Mouse (Mus musculus): ENCODE results near the gene Bicd2. TPM values are rescaled to one million over a fixed set of nuclear protein-coding genes. Genes with fewer than 3 reads are reported as not detected.

Gene Bicd2
- polyA plus RNA-seq, 1 experiment from 2014 or later: 59.8 TPM

DNA sequence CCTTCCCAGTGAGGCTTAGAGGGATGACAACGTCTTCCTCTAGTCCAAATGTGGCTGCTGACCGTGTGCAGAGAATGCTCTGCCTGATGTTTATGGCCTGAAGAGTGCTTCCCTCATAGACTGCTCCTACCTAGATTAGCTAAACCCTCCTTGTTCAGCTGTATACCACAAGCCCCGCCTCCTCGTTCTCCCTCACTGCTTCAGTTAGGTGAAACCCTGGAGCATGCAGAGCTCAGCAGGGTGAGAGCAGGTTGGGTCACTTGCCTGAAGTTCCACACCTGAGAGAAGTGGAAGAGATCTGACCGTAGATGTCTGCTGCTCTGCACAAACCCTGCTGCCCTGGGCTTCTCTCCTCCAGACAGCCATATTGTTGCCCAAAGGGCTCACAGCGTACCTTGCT lies 33.3 kb downstream of the Bicd2 start:
- H3K36me3 ChIP-seq (ENCODE audit: control insufficient read depth, insufficient read depth): peaks cover 34% of the 10 kb centered on the region
- no peak overlapping the region for H3K4me2 ChIP-seq (ENCODE audit: low read depth, low read length)
- no peaks in the 10 kb centered on the region for H3K27me3 ChIP-seq (ENCODE audit: control insufficient read depth, insufficient read depth, low read length)
- no peak overlapping the region for H3K4me3 ChIP-seq (ENCODE audit: low read length)
- 76% methylated on average over 6 of the region's 6 CpGs for WGBS
- no peaks in the 10 kb centered on the region for H3K9me3 ChIP-seq (replicated peaks; ENCODE audit: control insufficient read depth, low read length)
- peaks cover 18% of the 10 kb centered on the region for H3K4me1 ChIP-seq (ENCODE audit: control insufficient read depth, insufficient read depth, low read length)
- no peak overlapping the region for H3K27ac ChIP-seq (ENCODE audit: low read length)
- H3K9ac ChIP-seq (ENCODE audit: low read length): no peak overlapping the region
- no peak for ATAC-seq (replicated peaks; ENCODE audit: extremely low read depth, insufficient read depth, low FRiP score)

- no peak overlapping the region for H3K4me3 ChIP-seq (ENCODE audit: low read length)
- H3K9ac ChIP-seq (ENCODE audit: low read length): no peak overlapping the region
- peaks cover 5% of the 10 kb centered on the region for H3K4me1 ChIP-seq (ENCODE audit: control insufficient read depth, insufficient read depth, low read length)
- no peaks in the 10 kb centered on the region for H3K9me3 ChIP-seq (replicated peaks; ENCODE audit: control insufficient read depth, low read length)
- H3K27ac ChIP-seq (ENCODE audit: low read length): no peak overlapping the region
- 78% methylated on average over 6 of the region's 6 CpGs for WGBS
- ATAC-seq (replicated peaks; ENCODE audit: extremely low read depth, insufficient read depth, low FRiP score): no peak
- no peaks in the 10 kb centered on the region for H3K27me3 ChIP-seq (ENCODE audit: control insufficient read depth, insufficient read depth, low read length)
- no peak overlapping the region for H3K4me2 ChIP-seq (ENCODE audit: low read depth, low read length)
- H3K36me3 ChIP-seq (ENCODE audit: control insufficient read depth, insufficient read depth): peaks cover 45% of the 10 kb centered on the region
Observed at GRCm38 (mm10) chr13:49377608-49378007, 36.2 kb downstream of the Bicd2 start.

DNA sequence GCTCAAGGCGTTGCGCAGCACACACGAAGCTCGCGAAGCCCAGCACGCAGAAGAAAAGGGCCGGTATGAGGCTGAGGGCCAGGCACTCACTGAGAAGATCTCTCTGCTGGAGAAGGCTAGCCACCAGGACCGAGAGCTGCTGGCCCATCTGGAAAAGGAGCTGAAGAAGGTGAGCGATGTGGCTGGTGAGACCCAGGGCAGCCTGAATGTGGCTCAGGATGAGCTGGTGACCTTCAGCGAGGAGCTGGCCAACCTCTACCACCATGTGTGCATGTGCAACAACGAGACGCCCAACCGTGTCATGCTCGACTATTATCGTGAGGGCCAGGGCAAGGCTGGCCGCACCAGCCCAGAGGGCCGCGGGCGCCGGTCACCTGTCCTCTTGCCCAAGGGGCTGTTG lies 37.9 kb downstream of the Bicd2 start:
- Histone ChIP-seq H3K27me3 (ENCODE audit: control insufficient read depth, insufficient read depth, low read length) (no peaks in the 10 kb centered on the region), H3K4me3 (ENCODE audit: low read length) (no peak overlapping the region)
- 95% methylated on average over 20 of the region's 20 CpGs for WGBS

DNA sequence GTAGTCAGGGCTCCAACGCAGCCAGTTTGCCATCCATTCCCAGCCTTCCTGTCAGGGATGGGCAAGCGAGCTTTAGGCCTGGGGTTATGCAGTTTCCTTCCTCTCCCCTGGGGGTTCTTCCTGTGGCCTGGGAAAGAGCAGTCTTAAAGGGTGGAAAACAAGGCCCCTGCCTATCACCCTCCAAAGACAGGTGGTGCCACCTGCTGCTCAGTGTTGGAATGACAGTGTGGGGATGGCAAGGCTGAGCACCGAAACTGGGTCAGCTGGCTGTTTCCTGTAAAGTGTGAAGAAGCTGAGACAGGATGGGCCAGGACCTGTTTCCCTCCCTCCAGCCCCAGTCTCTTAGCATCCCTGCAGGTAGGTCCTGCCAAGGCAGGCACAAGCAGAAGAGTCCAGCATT lies 39.8 kb downstream of the Bicd2 start:
- Histone ChIP-seq H3K9ac (ENCODE audit: low read length) (no peak overlapping the region), H3K36me3 (ENCODE audit: control insufficient read depth, insufficient read depth) (peaks cover 64% of the 10 kb centered on the region), H3K9me3 (replicated peaks; ENCODE audit: control insufficient read depth, low read length) (no peaks in the 10 kb centered on the region), H3K27ac (ENCODE audit: low read length) (peak overlapping the region; percentile 47; the same call in 1 of the 2 replicates), H3K27me3 (ENCODE audit: control insufficient read depth, insufficient read depth, low read length) (no peaks in the 10 kb centered on the region), H3K4me3 (ENCODE audit: low read length) (no peak overlapping the region), H3K4me2 (ENCODE audit: low read depth, low read length) (no peak overlapping the region), H3K4me1 (ENCODE audit: control insufficient read depth, insufficient read depth, low read length) (0 out of 2 replicates have a peak, but pooled peaks cover 2% of the 10 kb centered on the region)
- 16% methylated on average over 3 of the region's 3 CpGs for WGBS
- ATAC-seq (replicated peaks; ENCODE audit: extremely low read depth, insufficient read depth, low FRiP score): peak; percentile 71

More for the DNA sequence above, 37.9 kb downstream of the Bicd2 start:
- ATAC-seq (replicated peaks; ENCODE audit: extremely low read depth, insufficient read depth, low FRiP score): no peak
- H3K36me3 ChIP-seq (ENCODE audit: control insufficient read depth, insufficient read depth): peaks cover 61% of the 10 kb centered on the region
- no peak overlapping the region for H3K27ac ChIP-seq (ENCODE audit: low read length)
- no peak overlapping the region for H3K9ac ChIP-seq (ENCODE audit: low read length)
- no peak overlapping the region for H3K4me2 ChIP-seq (ENCODE audit: low read depth, low read length)
- H3K4me1 ChIP-seq (ENCODE audit: control insufficient read depth, insufficient read depth, low read length): 0 out of 2 replicates have a peak, but pooled peaks cover 2% of the 10 kb centered on the region
- no peaks in the 10 kb centered on the region for H3K9me3 ChIP-seq (replicated peaks; ENCODE audit: control insufficient read depth, low read length)

DNA sequence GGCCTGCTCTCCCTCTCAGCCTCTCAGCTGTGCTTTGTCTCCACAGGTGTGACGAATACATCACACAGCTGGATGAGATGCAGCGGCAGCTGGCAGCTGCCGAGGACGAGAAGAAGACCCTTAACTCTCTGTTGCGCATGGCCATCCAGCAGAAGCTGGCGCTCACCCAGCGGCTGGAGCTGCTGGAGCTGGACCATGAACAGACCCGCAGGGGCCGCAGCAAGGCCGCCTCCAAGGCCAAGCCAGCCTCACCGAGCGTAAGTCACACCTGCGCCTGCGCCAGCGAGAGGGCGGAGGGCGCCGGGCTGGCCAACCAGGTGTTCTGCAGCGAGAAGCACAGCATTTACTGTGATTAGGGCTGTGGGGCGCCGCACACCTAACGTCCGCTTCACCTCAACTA lies 41.6 kb downstream of the Bicd2 start:
- 91% methylated on average over 23 of the region's 23 CpGs for WGBS
- no peak overlapping the region for H3K4me2 ChIP-seq (ENCODE audit: low read depth, low read length)
- no peak overlapping the region for H3K4me3 ChIP-seq (ENCODE audit: low read length)
- peaks cover 61% of the 10 kb centered on the region for H3K36me3 ChIP-seq (ENCODE audit: control insufficient read depth, insufficient read depth)
- H3K4me1 ChIP-seq (ENCODE audit: control insufficient read depth, insufficient read depth, low read length): 0 out of 2 replicates have a peak, but pooled peaks cover 2% of the 10 kb centered on the region
- H3K27ac ChIP-seq (ENCODE audit: low read length): no peak overlapping the region
- no peaks in the 10 kb centered on the region for H3K27me3 ChIP-seq (ENCODE audit: control insufficient read depth, insufficient read depth, low read length)
- no peaks in the 10 kb centered on the region for H3K9me3 ChIP-seq (replicated peaks; ENCODE audit: control insufficient read depth, low read length)
- H3K9ac ChIP-seq (ENCODE audit: low read length): no peak overlapping the region
- no peak for ATAC-seq (replicated peaks; ENCODE audit: extremely low read depth, insufficient read depth, low FRiP score)

- no peak for ATAC-seq (replicated peaks; ENCODE audit: extremely low read depth, insufficient read depth, low FRiP score)
- peaks cover 43% of the 10 kb centered on the region for H3K36me3 ChIP-seq (ENCODE audit: control insufficient read depth, insufficient read depth)
Observed at GRCm38 (mm10) chr13:49384751-49385463, 43.5 kb downstream of the Bicd2 start.

DNA sequence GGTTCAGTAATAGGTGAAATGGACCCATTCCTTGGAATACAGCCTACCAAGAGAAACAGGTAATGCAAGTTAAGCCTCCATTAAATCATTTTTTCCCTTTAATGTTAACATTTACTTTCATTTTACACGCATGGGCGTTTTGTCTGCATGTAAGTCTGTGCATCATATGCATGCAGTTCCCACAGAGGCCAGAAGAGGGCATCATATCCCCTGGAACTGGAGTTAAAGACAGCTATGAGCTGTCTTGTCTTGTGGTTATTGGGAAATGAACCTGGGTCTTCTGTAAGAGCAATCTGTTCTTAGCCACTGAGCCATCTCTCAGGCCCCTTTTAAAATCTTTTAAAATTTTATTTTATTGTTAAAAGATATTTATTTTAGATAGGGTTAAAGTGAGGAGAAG lies 50.0 kb downstream of the Bicd2 start:
- no peak overlapping the region for H3K27ac ChIP-seq (ENCODE audit: low read length)
- no peak overlapping the region for H3K4me3 ChIP-seq (ENCODE audit: low read length)
- peaks cover 8% of the 10 kb centered on the region; the same call in 1 of the 2 replicates for H3K36me3 ChIP-seq (ENCODE audit: control insufficient read depth, insufficient read depth)
- H3K4me2 ChIP-seq (ENCODE audit: low read depth, low read length): no peak overlapping the region
- no peaks in the 10 kb centered on the region for H3K4me1 ChIP-seq (ENCODE audit: control insufficient read depth, insufficient read depth, low read length)
- no peaks in the 10 kb centered on the region for H3K27me3 ChIP-seq (ENCODE audit: control insufficient read depth, insufficient read depth, low read length)
- ATAC-seq (replicated peaks; ENCODE audit: extremely low read depth, insufficient read depth, low FRiP score): no peak
- H3K9ac ChIP-seq (ENCODE audit: low read length): no peak overlapping the region
- 93% methylated on average over 2 of the region's 2 CpGs for WGBS
- peaks cover 4% of the 10 kb centered on the region for H3K9me3 ChIP-seq (replicated peaks; ENCODE audit: control insufficient read depth, low read length)

More at GRCm38 (mm10) chr13:49384751-49385463, 43.5 kb downstream of the Bicd2 start:
- H3K27me3 ChIP-seq (ENCODE audit: control insufficient read depth, insufficient read depth, low read length): no peaks in the 10 kb centered on the region
- H3K9ac ChIP-seq (ENCODE audit: low read length): no peak overlapping the region
- no peaks in the 10 kb centered on the region for H3K9me3 ChIP-seq (replicated peaks; ENCODE audit: control insufficient read depth, low read length)
- no peak overlapping the region for H3K4me2 ChIP-seq (ENCODE audit: low read depth, low read length)
- WGBS: 77% methylated on average over 16 of the region's 16 CpGs
- H3K4me3 ChIP-seq (ENCODE audit: low read length): no peak overlapping the region
- H3K4me1 ChIP-seq (ENCODE audit: control insufficient read depth, insufficient read depth, low read length): 0 out of 2 replicates have a peak, but pooled peaks cover 2% of the 10 kb centered on the region
- no peak overlapping the region for H3K27ac ChIP-seq (ENCODE audit: low read length)

DNA sequence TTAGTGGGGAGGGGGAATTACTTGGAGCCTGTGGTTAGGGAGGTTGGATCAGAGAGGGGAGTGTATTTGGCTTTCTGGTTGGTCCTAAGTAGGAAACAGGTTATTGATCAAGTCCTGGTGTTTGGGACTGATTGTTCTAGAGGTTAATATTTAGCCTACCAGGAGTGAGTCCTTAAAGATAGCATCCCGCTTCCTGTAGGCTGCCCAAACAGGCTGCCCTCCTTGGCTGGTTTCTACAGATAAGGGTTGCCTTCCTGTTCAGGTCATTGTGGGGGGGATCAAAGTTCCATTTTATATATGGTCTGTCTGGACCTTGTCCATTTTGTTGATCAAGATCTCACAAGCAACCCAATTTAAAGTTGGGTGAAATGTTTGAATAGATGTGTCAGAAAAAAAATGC lies 52.2 kb downstream of the Bicd2 start:
- no peaks in the 10 kb centered on the region for H3K27me3 ChIP-seq (ENCODE audit: control insufficient read depth, insufficient read depth, low read length)
- H3K4me1 ChIP-seq (ENCODE audit: control insufficient read depth, insufficient read depth, low read length): no peaks in the 10 kb centered on the region
- H3K4me3 ChIP-seq (ENCODE audit: low read length): no peak overlapping the region
- no peak overlapping the region for H3K9ac ChIP-seq (ENCODE audit: low read length)
- H3K36me3 ChIP-seq (ENCODE audit: control insufficient read depth, insufficient read depth): no peaks in the 10 kb centered on the region
- H3K9me3 ChIP-seq (replicated peaks; ENCODE audit: control insufficient read depth, low read length): peaks cover 4% of the 10 kb centered on the region
- ATAC-seq (replicated peaks; ENCODE audit: extremely low read depth, insufficient read depth, low FRiP score): no peak
- WGBS: 76% methylated on average over 1 of the region's 1 CpGs
- H3K27ac ChIP-seq (ENCODE audit: low read length): no peak overlapping the region
- no peak overlapping the region for H3K4me2 ChIP-seq (ENCODE audit: low read depth, low read length)

DNA sequence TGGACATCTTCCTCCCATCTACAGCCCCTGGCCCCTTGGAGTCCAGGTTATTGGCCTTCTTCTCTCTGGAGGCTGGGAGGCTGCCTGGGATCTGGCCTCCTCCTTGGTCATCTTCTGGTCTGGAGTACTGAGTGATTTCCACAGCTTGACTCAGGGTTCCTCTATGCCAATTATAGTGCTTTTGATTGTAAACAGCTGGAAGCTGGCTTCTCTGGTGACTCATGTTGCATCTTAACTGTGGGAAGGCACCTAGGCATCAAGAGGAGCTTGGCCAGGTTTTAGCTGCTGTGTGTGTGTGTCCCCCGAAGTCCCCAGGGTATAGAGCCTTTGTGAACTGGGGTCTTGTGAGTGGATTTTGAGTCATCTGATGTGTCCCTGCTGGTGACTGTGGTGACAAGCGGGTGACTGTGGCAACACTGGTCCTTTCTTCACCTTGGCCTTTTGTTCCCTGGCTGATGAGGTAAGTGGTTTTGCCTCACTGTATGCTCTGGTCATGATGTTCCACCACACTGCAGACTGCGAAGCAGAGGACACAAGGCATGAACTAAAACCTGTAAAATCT lies 53.6 kb downstream of the Bicd2 start:
- Histone ChIP-seq H3K27ac (ENCODE audit: low read length) (no peak overlapping the region), H3K9ac (ENCODE audit: low read length) (no peak overlapping the region), H3K4me2 (ENCODE audit: low read depth, low read length) (no peak overlapping the region), H3K36me3 (ENCODE audit: control insufficient read depth, insufficient read depth) (no peaks in the 10 kb centered on the region), H3K9me3 (replicated peaks; ENCODE audit: control insufficient read depth, low read length) (peaks cover 4% of the 10 kb centered on the region), H3K4me3 (ENCODE audit: low read length) (no peak overlapping the region), H3K4me1 (ENCODE audit: control insufficient read depth, insufficient read depth, low read length) (peaks cover under 1% of the 10 kb centered on the region; the same call in 1 of the 2 replicates), H3K27me3 (ENCODE audit: control insufficient read depth, insufficient read depth, low read length) (no peaks in the 10 kb centered on the region)
- no peak for ATAC-seq (replicated peaks; ENCODE audit: extremely low read depth, insufficient read depth, low FRiP score)
- WGBS: 88% methylated on average over 3 of the region's 3 CpGs

All from heart, embryonic 16.5 days (tissue).